Mouse (Mus musculus): Measurements from ENCODE around the gene Banf1. TPM values are rescaled to one million over a fixed set of nuclear protein-coding genes. Genes with fewer than 3 reads are reported as not detected.
"Not testable (repeated sequence)": the region's sequence is repeated elsewhere in the genome, so short reads cannot be mapped to it uniquely, and the experiment has no call there.

The Banf1 gene
- polyA plus RNA-seq, 2 experiments, result 125 to 263 TPM

- ATAC-seq (ENCODE audit: insufficient read depth) (no peak), DNase-seq (ENCODE audit: low read depth in 3 of 3, low spot score in 3 of 3) (no peak)
- Histone ChIP-seq H3K9me3 (ENCODE audit: control insufficient read depth, low read length) (no peaks in the 10 kb centered on the region), H3K4me1 (replicated peaks; ENCODE audit: control insufficient read depth in 2 of 2, insufficient read depth in 2 of 2, low read length in 1 of 2) (peaks cover 0 to 5% of the 10 kb centered on the region in 2 experiments; a peak in 2 of 4 replicates), H3K4me3 (ENCODE audit: insufficient read depth in 1 of 2, low read depth in 2 of 2, low read length in 2 of 2) (no peak within 1 kb of the TSS), H3K36me3 (replicated peaks; ENCODE audit: control insufficient read depth, insufficient read depth, low read depth) (no peaks in the 10 kb centered on the region), H3K4me2 (ENCODE audit: low read depth) (no peak within 1 kb of the TSS), H3K9ac (replicated peaks) (no peak within 1 kb of the TSS), H3K27me3 (ENCODE audit: control insufficient read depth, insufficient read depth, low read length) (no peaks in the 10 kb centered on the region), H3K27ac (no peak within 1 kb of the TSS)
- TF ChIP-seq EP300 (IDR thresholded peaks at IDR 0.05; ENCODE audit: low read depth), result no peak
- TF ChIP-seq CTCF (IDR thresholded peaks at IDR 0.05; ENCODE audit: low read depth), result no peak
- 72% methylated on average over 8 of the region's 8 CpGs for WGBS (ENCODE audit: insufficient replicate concordance)
Measured at GRCm38 (mm10) chr19:5402293-5402692, 35.3 kb upstream of the Banf1 start, which contains the start of gene Tsga10ip. Gene Tsga10ip (minus strand): TSS chr19:5402526.

GRCm38 (mm10) chr19:5401073-5401472, 34.1 kb upstream of the Banf1 start:
- not testable (repeated sequence) for H3K36me3 ChIP-seq (replicated peaks; ENCODE audit: control insufficient read depth, insufficient read depth, low read depth); H3K9me3 ChIP-seq (ENCODE audit: control insufficient read depth, low read length); H3K4me2 ChIP-seq (ENCODE audit: low read depth); H3K9ac ChIP-seq (replicated peaks); H3K27ac ChIP-seq; H3K4me1 ChIP-seq (replicated peaks; ENCODE audit: control insufficient read depth in 2 of 2, insufficient read depth in 2 of 2, low read length in 1 of 2); DNase-seq (ENCODE audit: low read depth in 3 of 3, low spot score in 3 of 3); H3K4me3 ChIP-seq (ENCODE audit: insufficient read depth in 1 of 2, low read depth in 2 of 2, low read length in 2 of 2); ATAC-seq (ENCODE audit: insufficient read depth); H3K27me3 ChIP-seq (ENCODE audit: control insufficient read depth, insufficient read depth, low read length)
- 56% methylated on average over 4 of the region's 4 CpGs for WGBS (ENCODE audit: insufficient replicate concordance)

GRCm38 (mm10) chr19:5395371-5395770, 28.4 kb upstream of the Banf1 start:
- ATAC-seq (ENCODE audit: insufficient read depth) (no peak), DNase-seq (ENCODE audit: low read depth in 3 of 3, low spot score in 3 of 3) (no peak)
- Histone ChIP-seq H3K4me2 (ENCODE audit: low read depth) (no peak overlapping the region), H3K4me1 (replicated peaks; ENCODE audit: control insufficient read depth in 2 of 2, insufficient read depth in 2 of 2, low read length in 1 of 2) (peaks cover 0 to under 1% of the 10 kb centered on the region in 2 experiments; a peak in 3 of 4 replicates), H3K27ac (no peak overlapping the region), H3K27me3 (ENCODE audit: control insufficient read depth, insufficient read depth, low read length) (no peaks in the 10 kb centered on the region), H3K36me3 (replicated peaks; ENCODE audit: control insufficient read depth, insufficient read depth, low read depth) (no peaks in the 10 kb centered on the region), H3K4me3 (ENCODE audit: insufficient read depth in 1 of 2, low read depth in 2 of 2, low read length in 2 of 2) (no peak overlapping the region), H3K9ac (replicated peaks) (no peak overlapping the region), H3K9me3 (ENCODE audit: control insufficient read depth, low read length) (no peaks in the 10 kb centered on the region)
- WGBS (ENCODE audit: insufficient replicate concordance), result 64% methylated on average over 4 of the region's 4 CpGs
- no peak for TF ChIP-seq CTCF (IDR thresholded peaks at IDR 0.05; ENCODE audit: low read depth)
- TF ChIP-seq EP300 (IDR thresholded peaks at IDR 0.05; ENCODE audit: low read depth), result no peak

- H3K27ac ChIP-seq, result no peak overlapping the region
- no peak overlapping the region for H3K4me3 ChIP-seq (ENCODE audit: insufficient read depth in 1 of 2, low read depth in 2 of 2, low read length in 2 of 2)
- no peak overlapping the region for H3K4me2 ChIP-seq (ENCODE audit: low read depth)
- ATAC-seq (ENCODE audit: insufficient read depth), result no peak
- H3K36me3 ChIP-seq (replicated peaks; ENCODE audit: control insufficient read depth, insufficient read depth, low read depth), result no peaks in the 10 kb centered on the region
- no peaks in the 10 kb centered on the region for H3K9me3 ChIP-seq (ENCODE audit: control insufficient read depth, low read length)
- peaks cover 12% of the 10 kb centered on the region in 2 experiments for H3K4me1 ChIP-seq (replicated peaks; ENCODE audit: control insufficient read depth in 2 of 2, insufficient read depth in 2 of 2, low read length in 1 of 2)
- no peak for DNase-seq (ENCODE audit: low read depth in 3 of 3, low spot score in 3 of 3)
- WGBS (ENCODE audit: insufficient replicate concordance), result 64% methylated on average over 10 of the region's 10 CpGs
- no peak overlapping the region for H3K9ac ChIP-seq (replicated peaks)
- no peak for TF ChIP-seq CTCF (IDR thresholded peaks at IDR 0.05; ENCODE audit: low read depth)
- no peak for TF ChIP-seq EP300 (IDR thresholded peaks at IDR 0.05; ENCODE audit: low read depth)
- no peaks in the 10 kb centered on the region for H3K27me3 ChIP-seq (ENCODE audit: control insufficient read depth, insufficient read depth, low read length)
Measured at GRCm38 (mm10) chr19:5394168-5394567, 27.2 kb upstream of the Banf1 start.

GRCm38 (mm10) chr19:5392892-5393291, 25.9 kb upstream of the Banf1 start:
- DNase-seq (ENCODE audit: low read depth in 3 of 3, low spot score in 3 of 3), result no peak
- H3K9me3 ChIP-seq (ENCODE audit: control insufficient read depth, low read length), result no peaks in the 10 kb centered on the region
- H3K27ac ChIP-seq, result no peak overlapping the region

More at GRCm38 (mm10) chr19:5392892-5393291, 25.9 kb upstream of the Banf1 start:
- no peak overlapping the region for H3K9ac ChIP-seq (replicated peaks)
- no peaks in the 10 kb centered on the region for H3K27me3 ChIP-seq (ENCODE audit: control insufficient read depth, insufficient read depth, low read length)
- H3K36me3 ChIP-seq (replicated peaks; ENCODE audit: control insufficient read depth, insufficient read depth, low read depth), result no peaks in the 10 kb centered on the region
- H3K4me3 ChIP-seq (ENCODE audit: insufficient read depth in 1 of 2, low read depth in 2 of 2, low read length in 2 of 2), result no peak overlapping the region
- peaks cover 12 to 14% of the 10 kb centered on the region in 2 experiments for H3K4me1 ChIP-seq (replicated peaks; ENCODE audit: control insufficient read depth in 2 of 2, insufficient read depth in 2 of 2, low read length in 1 of 2)
- 58% methylated on average over 4 of the region's 4 CpGs for WGBS (ENCODE audit: insufficient replicate concordance)
- no peak overlapping the region for H3K4me2 ChIP-seq (ENCODE audit: low read depth)
- TF ChIP-seq EP300 (IDR thresholded peaks at IDR 0.05; ENCODE audit: low read depth) (no peak), CTCF (IDR thresholded peaks at IDR 0.05; ENCODE audit: low read depth) (no peak)
- no peak for ATAC-seq (ENCODE audit: insufficient read depth)
